Comparison of ENCODE assay signal across 8 mouse cellular contexts in genomic region chr3:65930636-65931035, GRCm38 (mm10). TPM values are rescaled to one million over a fixed set of nuclear protein-coding genes. Genes with fewer than 3 reads are reported as not detected.
DNase-seq lines count a peak whose midpoint lies in the region; ATAC-seq and TF ChIP-seq lines count a peak whose summit lies in the region.

No protein-coding gene starts in this region.

- 49% methylated on average over 8 of the region's 8 CpGs for WGBS in embryonic facial prominence, embryonic 13.5 days
- 59% methylated on average over 8 of the region's 8 CpGs for WGBS in embryonic facial prominence, embryonic 10.5 days
- 36% methylated on average over 8 of the region's 8 CpGs for WGBS in hindbrain, postnatal 0 days
- 62% methylated on average over 8 of the region's 8 CpGs for WGBS in hindbrain, embryonic 12.5 days

- H3K36me3 ChIP-seq in embryonic facial prominence, embryonic 13.5 days, result no peaks in the 10 kb centered on the region
- no peaks in the 10 kb centered on the region for H3K36me3 ChIP-seq in embryonic facial prominence, embryonic 10.5 days (replicated peaks)
- no peaks in the 10 kb centered on the region for H3K36me3 ChIP-seq in hindbrain, postnatal 0 days (ENCODE audit: insufficient read depth, low read length)
- H3K36me3 ChIP-seq in hindbrain, embryonic 12.5 days, result no peaks in the 10 kb centered on the region

- no peak overlapping the region for H3K4me3 ChIP-seq in embryonic facial prominence, embryonic 13.5 days
- no peak overlapping the region for H3K4me3 ChIP-seq in embryonic facial prominence, embryonic 10.5 days
- no peak overlapping the region for H3K4me3 ChIP-seq in hindbrain, postnatal 0 days (ENCODE audit: low read length)
- H3K4me3 ChIP-seq in hindbrain, embryonic 12.5 days, result no peak overlapping the region

- peaks cover 27% of the 10 kb centered on the region for H3K4me1 ChIP-seq in embryonic facial prominence, embryonic 13.5 days
- peaks cover 29% of the 10 kb centered on the region for H3K4me1 ChIP-seq in embryonic facial prominence, embryonic 10.5 days
- 0 out of 2 replicates have a peak, but pooled peaks cover 3% of the 10 kb centered on the region for H3K4me1 ChIP-seq in hindbrain, postnatal 0 days (ENCODE audit: insufficient read depth, low read length)
- H3K4me1 ChIP-seq in hindbrain, embryonic 12.5 days, result peaks cover 20% of the 10 kb centered on the region

- no peak overlapping the region for H3K27ac ChIP-seq in embryonic facial prominence, embryonic 13.5 days
- no peak overlapping the region for H3K27ac ChIP-seq in embryonic facial prominence, embryonic 10.5 days (replicated peaks)
- H3K27ac ChIP-seq in hindbrain, postnatal 0 days, result no peak overlapping the region
- H3K27ac ChIP-seq in hindbrain, embryonic 12.5 days, result no peak overlapping the region

- no peaks in the 10 kb centered on the region for H3K27me3 ChIP-seq in embryonic facial prominence, embryonic 13.5 days
- 0 out of 2 replicates have a peak, but pooled peaks cover 5% of the 10 kb centered on the region for H3K27me3 ChIP-seq in embryonic facial prominence, embryonic 10.5 days (replicated peaks; ENCODE audit: low read depth, poor library complexity, severe bottlenecking)
- no peaks in the 10 kb centered on the region for H3K27me3 ChIP-seq in hindbrain, postnatal 0 days (ENCODE audit: insufficient read depth, low read length)
- H3K27me3 ChIP-seq in hindbrain, embryonic 12.5 days, result no peaks in the 10 kb centered on the region

- H3K4me2 ChIP-seq in embryonic facial prominence, embryonic 13.5 days, result peak overlapping the region; percentile 18; the same call in 1 of the 2 replicates
- H3K4me2 ChIP-seq in hindbrain, postnatal 0 days (ENCODE audit: low read depth, low read length), result peak overlapping the region; percentile 46
- H3K4me2 ChIP-seq in hindbrain, embryonic 12.5 days (replicated peaks), result no peak overlapping the region

- H3K9ac ChIP-seq in embryonic facial prominence, embryonic 13.5 days, result no peak overlapping the region
- no peak overlapping the region for H3K9ac ChIP-seq in hindbrain, postnatal 0 days (replicated peaks; ENCODE audit: low read length)
- no peak overlapping the region for H3K9ac ChIP-seq in hindbrain, embryonic 12.5 days

- no peak for TF ChIP-seq CTCF in hindbrain, postnatal 0 days (IDR thresholded peaks at IDR 0.05; ENCODE audit: low read depth)

- no peaks in the 10 kb centered on the region for H3K9me3 ChIP-seq in embryonic facial prominence, embryonic 13.5 days
- no peaks in the 10 kb centered on the region for H3K9me3 ChIP-seq in embryonic facial prominence, embryonic 10.5 days
- no peaks in the 10 kb centered on the region for H3K9me3 ChIP-seq in hindbrain, postnatal 0 days (ENCODE audit: low read length)
- H3K9me3 ChIP-seq in hindbrain, embryonic 12.5 days (replicated peaks), result no peaks in the 10 kb centered on the region

- no peak for ATAC-seq in embryonic facial prominence, embryonic 13.5 days (ENCODE audit: insufficient number of reproducible peaks, insufficient read depth, low FRiP score, low TSS enrichment, low read depth)
- no peak for ATAC-seq in hindbrain, postnatal 0 days
- ATAC-seq in hindbrain, embryonic 12.5 days (ENCODE audit: low FRiP score), result no peak
- ATAC-seq in common myeloid progenitor, adult 5-6 weeks (replicated peaks; ENCODE audit: low read depth, poor library complexity, severe bottlenecking), result peak; percentile 15

- DNase-seq in embryonic facial prominence, embryonic 10.5 days (ENCODE audit: low spot score), result no peak
- DNase-seq in hindbrain, postnatal 0 days (ENCODE audit: low spot score), result no peak
- peak; percentile 59 for DNase-seq in 416B (ENCODE audit: low read depth)
- DNase-seq in urinary bladder, postnatal 25 days (ENCODE audit: low spot score), result no peak
- DNase-seq in urinary bladder, postnatal 4 days (ENCODE audit: low spot score in 2 of 2), result no peak

RNA-seq across cellular contexts. Expression of gene Ccnl1, which starts 27.4 kb away (rescaled TPM):
- polyA plus RNA-seq in embryonic facial prominence, embryonic 13.5 days (2015; fragmentation: Nextera tagmentation; extraction: Ambion mirVana), result 107 and 123 TPM in 2 replicates
- polyA plus RNA-seq in embryonic facial prominence, embryonic 10.5 days (2016; fragmentation: Nextera tagmentation; extraction: Ambion mirVana), result 102 and 104 TPM in 2 replicates
- total RNA-seq in hindbrain, postnatal 0 days (2014; rRNA removed), result 32.9 and 34.8 TPM in 2 replicates
- polyA plus RNA-seq in hindbrain, postnatal 0 days (2015; fragmentation: Nextera tagmentation; extraction: Ambion mirVana), result 56.8 and 56.9 TPM in 2 replicates
- polyA plus RNA-seq in hindbrain, embryonic 12.5 days (2016; fragmentation: Nextera tagmentation; extraction: Ambion mirVana), result 122 and 123 TPM in 2 replicates
- total RNA-seq in common myeloid progenitor, adult 5-6 weeks (2017), result 403 and 451 TPM in 2 replicates
